Mouse (Mus musculus): Measurements from ENCODE around the gene Znrd1.
"Not testable (repeated sequence)": the region's sequence is repeated elsewhere in the genome, so short reads cannot be mapped to it uniquely, and the experiment has no call there.

Znrd1 gene

DNA sequence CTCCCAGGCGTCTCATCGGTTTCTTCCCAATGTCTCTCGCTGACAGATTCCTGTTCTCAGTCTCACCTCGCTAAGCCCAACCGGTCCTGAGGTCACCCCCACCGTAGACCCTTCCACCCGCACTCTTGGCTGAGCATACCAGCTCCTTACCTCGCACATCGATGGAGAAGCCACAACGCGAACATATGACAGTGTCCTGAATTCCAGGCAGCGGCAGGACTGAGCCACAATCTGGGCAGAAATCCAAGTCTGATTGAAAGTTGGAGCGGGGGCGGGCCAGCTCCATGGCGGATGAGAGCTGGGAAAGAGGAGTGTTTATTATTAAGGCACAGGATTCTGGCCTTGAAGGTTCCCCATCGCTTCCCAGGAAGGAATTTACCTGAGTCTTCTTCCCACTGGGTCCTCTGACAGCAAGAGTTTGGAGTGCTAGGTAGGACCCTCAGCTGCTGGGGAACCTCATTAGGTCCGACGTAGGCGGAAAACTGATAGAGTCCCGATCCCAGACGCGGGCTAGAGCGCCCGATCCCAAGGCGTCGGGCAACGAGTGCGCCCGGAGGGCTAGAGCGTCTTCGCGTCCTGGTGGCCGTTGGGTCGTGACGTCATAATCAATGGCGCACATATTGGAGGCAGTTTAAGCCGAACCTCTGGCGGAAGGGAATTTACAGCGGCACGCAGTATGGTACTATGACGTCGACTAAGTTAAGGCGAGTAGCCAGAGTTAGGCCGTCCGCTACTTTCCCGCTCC, at the start of gene Znrd1, which contains the start of gene Znrd1as:
Gene Znrd1 (minus strand): TSS at position 561 of the 745 bp plus-strand sequence.
Gene Znrd1as (plus strand): TSS at position 594 of the 745 bp plus-strand sequence.
- peak; percentile 97 to 98 for DNase-seq (ENCODE audit: low spot score in 2 of 2)

DNA sequence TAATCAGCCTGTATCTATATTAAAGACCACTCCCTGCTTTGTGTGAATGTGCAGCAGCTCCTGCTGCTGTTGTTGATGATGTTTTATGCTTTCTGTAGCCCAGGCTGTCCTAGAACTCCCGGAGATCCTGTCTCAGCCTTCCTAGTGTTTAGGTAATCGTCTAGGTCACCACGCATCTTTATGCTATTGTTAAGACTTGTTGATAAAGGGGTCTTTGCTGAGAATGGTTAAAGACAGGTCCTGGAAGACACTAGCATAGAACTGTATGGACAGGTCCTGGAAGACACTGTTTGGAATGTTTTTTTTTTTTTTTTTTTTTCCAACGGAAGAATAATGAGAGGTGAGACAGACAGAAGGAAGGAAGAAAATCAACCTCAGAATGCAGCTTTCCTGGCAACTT, 45.0 kb upstream of the Znrd1 start:
- no peak for DNase-seq (ENCODE audit: low spot score in 2 of 2)

DNA sequence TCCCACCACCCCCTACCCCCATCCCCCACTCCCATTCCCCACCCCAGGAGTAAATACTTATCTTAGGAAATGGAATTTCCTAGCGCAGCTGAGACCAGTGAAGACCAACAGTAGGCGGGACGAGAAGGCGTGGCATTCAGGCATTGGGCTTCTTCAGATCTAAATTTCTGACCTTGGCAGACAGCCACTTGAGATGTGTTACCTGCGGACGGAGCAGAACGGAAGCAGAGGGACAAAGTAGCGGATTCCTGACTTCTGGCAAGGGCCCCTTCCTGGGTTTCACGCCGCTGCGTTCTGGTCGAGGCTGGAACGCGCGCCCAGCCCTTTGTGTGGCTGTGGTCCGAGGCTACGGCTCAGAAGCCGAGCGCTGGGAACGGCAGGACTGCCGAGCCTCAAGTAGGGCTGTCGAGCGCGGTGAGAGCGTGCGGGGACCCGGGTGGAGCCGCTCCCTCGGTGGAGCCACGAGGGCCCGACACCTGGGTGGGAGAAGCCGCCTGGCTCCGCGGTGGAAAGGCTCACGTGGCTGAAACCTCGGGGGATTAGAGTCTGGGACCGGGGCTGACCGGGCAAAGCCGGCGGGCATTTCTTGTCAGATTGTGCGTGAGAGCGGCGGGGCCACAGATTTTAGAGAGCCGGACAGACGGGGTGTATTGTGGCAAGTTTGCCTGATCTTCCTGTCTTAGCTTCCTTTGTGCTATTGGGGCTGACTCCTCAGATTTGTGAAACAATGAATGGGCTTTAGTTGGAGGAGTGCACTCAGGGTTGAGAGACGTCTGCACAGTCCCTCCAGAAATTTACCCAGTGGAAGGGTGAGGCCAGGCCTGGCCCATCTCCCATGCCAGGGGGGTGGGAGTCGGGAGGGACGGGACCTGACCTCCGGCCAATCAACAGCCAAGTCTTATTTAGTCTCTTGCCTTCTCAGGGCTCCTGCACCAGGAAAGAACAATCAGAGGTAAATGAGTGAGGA, 44.3 kb upstream of the Znrd1 start:
- peak; percentile 73 to 84 for DNase-seq (ENCODE audit: low spot score in 2 of 2)

DNA sequence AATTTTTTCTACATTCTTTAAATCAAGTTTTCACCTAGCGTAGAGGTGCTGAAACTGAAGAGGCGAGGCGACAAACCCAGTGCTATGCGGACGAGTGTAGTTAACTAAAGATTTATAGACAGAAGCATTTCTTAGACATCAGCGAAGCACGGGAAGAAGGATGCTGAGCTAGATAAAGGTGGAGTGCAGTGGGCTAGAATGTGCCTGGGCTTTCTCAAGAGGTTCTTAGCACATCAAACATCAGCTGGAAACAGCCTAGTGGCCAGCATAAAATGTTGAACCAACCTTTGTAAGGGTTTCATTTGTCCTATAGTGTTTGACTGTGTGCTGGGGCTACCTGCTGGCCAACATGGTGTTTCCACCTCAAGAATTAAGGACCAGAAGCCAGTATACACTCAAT, 42.5 kb upstream of the Znrd1 start, which contains the start of gene Zfp57:
Gene Zfp57 (plus strand): TSS at position 301 of the 400 bp plus-strand sequence.
- DNase-seq (ENCODE audit: low spot score in 2 of 2), result no peak

DNA sequence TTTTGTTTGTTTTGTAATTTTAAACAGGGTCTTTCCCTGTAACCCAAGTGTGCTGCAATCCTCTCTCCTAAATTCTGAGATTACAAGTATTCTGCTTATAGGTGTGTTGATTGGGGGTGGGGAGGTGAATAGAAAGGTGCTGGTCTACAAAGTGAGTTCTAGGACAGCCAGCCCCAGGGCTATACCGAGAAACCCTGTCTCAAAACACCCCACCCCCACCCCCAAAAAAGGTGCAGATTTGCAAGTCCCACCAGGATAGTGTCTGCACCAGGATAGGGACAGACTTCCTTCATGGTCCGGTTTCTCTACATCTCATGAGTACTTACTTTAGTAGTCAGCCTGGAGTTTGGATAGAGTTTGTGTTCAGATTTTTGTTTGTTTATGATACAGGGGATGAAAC, 40.1 kb upstream of the Znrd1 start:
- no peak for DNase-seq (ENCODE audit: low spot score in 2 of 2)

DNA sequence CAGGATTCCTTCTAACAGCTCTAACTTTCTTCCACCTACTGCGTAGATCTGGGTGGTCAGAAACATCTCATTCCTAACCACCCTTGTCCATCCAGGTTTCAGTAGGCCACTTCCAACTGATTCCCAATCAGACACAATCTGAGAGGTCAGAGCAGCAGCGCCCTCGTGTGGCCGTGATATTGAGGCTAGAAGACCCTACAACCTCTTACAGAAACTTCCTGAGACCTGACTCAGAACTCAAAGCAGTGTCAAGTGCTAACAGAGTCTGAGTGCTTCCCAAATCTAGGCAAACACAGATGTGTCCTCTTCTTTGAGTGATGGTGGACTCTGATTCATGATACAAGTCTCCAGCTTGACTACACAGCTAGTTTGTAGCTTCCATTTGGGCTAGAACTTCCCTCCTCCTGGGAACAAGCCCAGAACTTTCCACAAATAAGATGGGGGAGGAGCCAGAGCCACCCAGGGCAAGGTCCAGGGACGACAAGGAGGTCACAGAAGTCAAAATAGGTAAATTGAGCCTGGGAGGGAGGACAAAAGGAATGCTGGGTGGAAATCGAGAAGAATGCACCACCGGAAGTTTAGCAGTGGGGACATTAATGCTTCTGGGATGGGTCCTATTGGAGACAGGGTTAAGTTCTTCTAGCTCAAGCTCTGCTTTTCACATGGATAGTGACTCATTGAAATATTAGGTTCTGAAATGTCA, 38.8 kb upstream of the Znrd1 start:
- peak; percentile 63 to 82 for DNase-seq (ENCODE audit: low spot score in 2 of 2)

DNA sequence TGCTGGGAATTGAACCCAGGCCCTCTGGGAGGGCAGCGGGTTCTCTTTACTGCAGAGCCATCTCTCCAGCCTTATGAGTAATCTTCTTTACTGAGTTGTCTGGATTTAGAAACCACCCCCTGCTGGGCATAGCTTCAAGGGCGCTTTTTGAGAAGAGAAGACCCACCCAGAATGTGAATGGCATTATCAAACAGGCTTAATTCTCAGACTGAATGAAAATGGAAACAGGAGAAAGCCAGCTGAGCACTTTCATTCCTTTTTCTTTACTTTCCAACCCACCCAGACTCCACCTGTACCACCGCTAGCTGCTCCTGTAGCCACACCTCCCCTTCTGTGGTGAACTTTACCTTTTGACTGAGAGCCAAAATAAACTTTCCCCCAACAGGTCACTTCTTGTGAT, 37.1 kb upstream of the Znrd1 start:
- DNase-seq (ENCODE audit: low spot score in 2 of 2), result no peak

DNA sequence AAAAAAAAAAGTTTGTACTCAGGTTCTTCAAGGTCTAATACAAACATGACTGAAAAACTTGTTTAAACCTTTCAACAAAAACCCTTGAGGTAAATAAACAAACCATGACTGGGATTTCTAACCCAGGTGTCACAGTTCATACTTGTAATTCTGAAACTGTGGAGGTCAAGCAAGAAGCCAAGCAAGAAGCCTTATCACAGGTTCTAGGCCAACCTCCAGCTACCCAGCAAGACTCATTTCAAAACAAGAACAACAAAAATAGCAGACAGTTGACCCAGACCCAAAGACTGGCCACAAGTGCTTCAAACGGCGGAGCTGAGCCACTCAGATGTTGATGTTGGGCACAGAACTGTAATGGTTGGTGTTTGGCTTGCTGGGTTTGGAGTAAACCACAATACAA, 36.2 kb upstream of the Znrd1 start:
- no peak for DNase-seq (ENCODE audit: low spot score in 2 of 2)

DNA sequence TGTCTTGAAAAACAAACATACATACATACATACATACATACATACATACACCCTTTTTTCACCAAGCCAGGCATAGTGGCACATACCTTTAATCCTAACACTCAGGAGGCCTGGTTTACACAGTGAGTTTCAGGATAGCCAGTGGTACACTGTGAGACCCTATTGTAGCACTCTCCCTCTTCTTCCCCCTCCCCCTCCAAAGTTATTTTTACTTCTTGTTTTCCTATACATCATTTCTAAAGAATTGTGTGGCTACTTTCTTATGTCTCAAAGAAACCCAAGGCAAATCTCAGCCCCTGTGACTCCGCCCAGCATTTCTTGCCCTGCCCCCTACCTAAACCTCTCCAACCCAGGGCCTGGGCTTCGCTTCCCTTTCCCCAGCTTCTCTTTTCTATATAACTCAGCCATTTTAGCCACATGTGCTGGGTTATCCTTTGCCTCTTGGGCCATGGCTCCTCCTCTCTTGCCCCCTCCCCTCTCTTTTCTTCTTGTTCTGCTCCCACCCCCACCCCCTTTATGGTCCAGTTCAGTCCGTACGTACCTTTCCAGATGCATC, 35.5 kb upstream of the Znrd1 start:
- no peak for DNase-seq (ENCODE audit: low spot score in 2 of 2)

DNA sequence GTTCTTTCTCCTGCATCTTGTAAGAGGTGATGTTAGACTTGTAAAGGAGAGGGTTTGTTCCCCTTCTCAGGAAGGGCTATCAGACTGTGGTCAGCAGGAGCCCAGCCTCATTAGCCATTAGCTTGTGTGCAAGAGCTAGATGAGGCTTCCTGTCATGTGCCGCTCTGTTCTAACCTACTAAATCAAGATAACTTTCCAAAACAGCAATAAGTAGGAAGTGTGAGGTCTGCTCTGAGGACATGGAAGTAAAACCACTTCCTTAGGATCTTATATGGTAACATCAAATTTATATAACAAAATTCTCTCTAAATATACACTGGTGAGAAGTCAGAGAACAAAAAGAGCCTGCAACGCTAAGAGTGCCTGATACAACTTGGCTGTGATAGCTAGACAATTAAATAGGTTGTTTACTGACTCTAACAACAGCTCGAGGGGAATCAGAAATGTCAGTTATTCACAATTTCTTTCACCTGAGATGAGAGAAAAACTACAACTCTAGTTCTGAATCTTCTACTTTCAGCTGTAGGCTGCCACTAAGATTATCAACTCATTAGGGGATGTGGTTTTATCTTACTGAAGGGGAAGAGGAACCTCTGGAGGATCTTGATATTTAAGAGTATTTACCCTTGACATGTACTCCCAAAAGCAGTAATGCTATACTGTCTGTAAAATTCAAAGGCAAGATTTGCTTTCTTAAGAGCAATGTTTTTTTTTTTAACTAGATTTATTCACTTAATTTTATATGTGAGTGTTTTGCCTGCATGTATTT, 34.2 kb upstream of the Znrd1 start:
- no peak for DNase-seq (ENCODE audit: low spot score in 2 of 2)

DNA sequence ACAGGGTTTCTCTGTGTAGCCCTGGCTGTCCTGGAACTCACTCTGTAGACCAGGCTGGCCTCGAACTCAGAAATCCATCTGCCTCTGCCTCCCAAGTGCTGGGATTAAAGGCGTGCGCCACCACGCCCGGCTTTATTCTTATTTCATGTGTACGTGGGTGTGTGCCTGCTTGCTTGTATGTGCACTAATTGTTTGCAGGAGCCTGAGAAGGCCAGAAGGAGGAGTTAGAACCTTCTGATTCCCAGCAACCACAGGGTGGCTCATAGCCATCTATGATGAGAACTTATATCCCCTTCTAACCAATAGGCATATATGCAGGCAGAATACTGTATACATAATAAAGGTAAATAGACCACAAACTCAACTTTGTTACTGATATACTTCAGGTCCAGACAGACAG, 32.3 kb upstream of the Znrd1 start:
- DNase-seq (ENCODE audit: low spot score in 2 of 2), result not testable (repeated sequence)

DNA sequence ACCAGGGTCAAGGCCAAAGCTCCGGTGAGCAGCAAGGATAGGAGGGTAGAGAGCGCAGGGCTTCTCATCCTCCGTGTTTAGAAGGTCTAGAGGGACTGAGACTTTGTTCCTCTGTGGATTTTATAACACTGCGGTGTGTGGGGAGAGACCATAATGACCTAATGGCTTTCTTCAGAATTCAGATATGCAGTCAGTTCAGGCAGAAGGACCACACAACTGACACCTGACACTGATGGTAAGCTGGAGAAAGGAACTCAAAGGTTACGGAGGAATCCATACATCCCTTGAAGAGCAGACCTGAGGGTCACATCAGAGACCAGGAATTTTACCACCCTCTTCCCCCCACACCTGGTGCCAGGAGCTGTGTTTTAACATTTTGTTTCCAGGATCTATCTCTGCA, 31.1 kb upstream of the Znrd1 start, which contains the start of gene H2-M5:
Gene H2-M5 (minus strand): TSS at position 101 of the 400 bp plus-strand sequence.
- DNase-seq (ENCODE audit: low spot score in 2 of 2), result no peak

DNA sequence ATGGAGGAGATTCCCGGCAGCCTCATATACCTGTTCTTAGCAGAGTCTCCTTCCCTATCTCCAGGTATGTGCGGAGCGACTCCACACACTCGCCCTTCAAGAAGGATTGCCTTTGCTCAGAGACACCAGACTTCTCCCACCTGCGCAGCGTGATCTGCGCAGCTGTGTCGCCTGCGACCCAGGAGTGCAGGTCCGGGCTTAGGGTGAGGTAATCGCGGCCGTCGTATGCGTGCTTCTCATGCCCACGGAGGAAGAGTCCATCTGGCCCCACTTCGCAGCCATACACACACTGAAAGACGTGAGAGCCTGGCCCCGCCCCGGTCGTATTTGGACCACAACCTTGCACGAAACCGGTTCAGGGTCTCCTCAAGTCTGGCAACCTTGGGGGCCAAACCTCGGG, 30.1 kb upstream of the Znrd1 start:
- no peak for DNase-seq (ENCODE audit: low spot score in 2 of 2)

DNA sequence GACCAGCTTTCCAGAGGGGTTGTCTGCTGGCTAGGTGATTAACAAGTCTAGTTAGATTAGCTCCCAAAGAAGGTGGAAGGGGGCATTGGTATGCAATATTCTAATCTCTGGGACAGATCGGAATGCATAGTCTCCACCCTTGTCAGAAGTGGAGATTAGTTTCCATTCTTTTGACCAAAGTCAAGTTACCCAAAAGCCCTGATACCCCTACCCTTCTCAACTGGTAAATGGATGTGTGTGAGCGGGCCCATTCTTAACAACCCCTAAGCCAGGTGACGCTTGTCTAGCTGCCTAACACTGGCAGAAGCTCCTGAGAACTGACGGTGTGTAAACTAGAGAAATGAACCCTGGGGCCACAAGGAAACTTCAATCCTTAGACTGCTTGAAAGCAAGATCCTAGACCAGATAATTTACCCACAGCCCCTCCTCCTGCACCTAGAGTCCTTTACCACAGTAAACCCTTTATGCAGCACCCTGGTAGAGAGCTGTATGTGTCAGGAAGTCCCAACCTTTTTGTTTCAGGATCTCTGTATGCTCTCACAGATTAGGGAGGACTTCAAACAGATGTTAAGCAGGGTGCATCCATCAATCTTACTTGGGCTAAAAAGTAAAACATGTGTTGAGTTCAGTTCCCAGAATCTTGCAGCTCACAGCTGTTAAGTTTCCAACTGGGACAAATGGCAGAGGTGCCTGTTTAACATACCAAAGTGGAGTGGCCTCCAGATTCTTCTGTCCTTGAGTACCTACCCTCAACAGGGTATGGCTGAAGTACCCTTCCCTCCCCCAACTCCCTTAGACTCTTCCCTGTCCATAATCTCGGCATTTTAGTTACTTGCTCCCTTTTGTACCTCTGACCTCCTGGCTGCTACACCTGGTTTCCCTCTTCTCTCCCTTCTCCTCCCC, 24.1 kb upstream of the Znrd1 start:
- DNase-seq (ENCODE audit: low spot score in 2 of 2), result no peak

DNA sequence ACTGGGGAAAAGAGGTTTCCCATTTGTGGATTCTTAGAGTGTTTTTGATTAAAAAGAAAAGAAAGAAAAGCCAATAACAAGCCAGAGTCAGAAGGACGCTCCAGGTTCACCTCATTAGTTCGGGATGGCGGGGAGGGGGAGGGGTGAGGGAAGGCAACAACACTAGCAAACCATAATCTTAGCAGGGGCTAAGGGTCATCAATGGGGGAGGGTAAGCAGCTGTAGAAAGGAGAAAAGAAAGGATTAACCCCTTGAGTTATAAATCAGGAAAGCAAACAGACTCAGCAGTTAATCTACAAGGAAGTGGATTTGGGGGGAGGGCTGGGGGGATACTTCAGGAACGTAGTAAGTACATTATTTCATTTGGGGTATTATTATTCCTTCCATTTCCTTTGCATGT, 23.5 kb upstream of the Znrd1 start:
- no peak for DNase-seq (ENCODE audit: low spot score in 2 of 2)

DNA sequence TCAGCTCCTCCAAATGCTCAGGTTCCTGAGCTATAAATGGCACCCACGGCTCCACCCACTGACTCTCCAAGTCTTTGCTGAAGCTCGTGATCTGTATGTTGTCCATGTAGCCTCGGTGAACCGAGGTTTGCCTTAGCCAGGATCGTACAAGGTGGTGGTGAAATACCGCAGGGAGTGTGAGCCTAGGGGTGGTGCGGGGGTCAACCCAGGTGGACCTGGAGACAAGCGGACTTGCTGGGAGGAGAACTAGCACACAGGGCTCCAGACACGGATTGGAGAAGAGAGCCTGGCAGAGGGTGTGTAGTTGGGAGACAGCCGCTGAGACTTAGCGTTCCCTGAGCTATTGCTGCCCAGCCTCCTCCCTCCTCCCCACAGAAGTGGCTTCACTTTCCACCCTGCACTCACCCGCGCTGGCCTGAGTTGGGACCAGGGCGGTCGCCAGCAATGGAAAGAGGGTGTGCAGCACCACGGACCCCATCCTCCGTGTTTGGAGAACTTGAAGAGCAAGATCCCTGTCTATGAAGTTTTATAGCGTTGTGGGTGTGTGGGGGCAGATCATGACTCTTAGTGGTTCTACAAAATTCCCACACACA, 23.0 kb upstream of the Znrd1 start, which contains the start of gene 2410137M14Rik:
Gene 2410137M14Rik (minus strand): TSS at position 17 of the 593 bp plus-strand sequence.
- peak in 1 of 2 experiments; percentile 19 for DNase-seq (ENCODE audit: low spot score in 2 of 2)

DNA sequence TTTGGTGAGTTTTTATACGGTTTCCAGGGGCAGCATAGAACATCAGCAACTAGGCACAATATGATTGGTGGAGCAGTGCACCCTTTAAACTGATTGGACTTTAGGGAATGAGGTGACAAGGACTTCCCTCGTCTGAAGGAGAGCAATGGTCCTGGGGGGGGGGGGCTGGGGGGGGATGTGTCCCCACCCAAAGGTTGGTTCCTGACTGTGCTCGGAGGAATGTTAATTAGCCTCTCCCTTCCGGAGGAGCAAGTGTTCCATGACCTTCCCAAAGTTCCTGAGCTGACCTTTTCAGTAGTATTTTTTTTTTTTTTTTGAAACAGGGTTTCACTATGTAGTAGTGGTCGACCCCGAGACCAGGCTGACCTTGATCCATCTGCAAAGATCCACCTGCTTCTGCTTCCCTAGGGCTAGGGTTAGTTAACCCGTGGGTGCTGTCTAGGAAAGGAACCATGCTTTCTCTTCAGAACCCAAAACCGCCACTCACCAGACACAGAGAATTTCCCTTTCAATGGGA, 15.0 kb upstream of the Znrd1 start:
- DNase-seq (ENCODE audit: low spot score in 2 of 2), result no peak

DNA sequence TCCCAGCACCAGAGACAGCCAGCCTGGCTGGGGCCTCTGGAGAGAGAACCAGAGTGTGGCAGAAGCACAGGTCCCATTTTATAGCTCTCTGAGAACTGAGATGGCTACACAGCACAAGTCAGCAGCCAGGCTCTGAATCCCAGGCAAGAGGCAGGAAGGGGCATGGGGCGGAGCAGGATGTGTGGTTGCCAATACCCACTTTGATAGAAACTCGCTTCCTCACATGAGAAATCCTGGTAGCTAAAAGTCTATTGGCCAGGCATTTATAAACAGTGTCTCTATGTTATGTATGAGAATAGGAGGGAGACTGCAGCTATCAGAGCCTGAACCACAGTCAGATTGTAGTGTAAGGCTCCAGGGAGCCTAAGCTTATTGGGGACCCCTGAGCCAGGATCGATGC, 14.4 kb upstream of the Znrd1 start:
- no peak for DNase-seq (ENCODE audit: low spot score in 2 of 2)
